Mouse (Mus musculus): Measurements from ENCODE around the gene Luzp2. TPM values are rescaled to one million over a fixed set of nuclear protein-coding genes. Genes with fewer than 3 reads are reported as not detected.

Luzp2 gene
- polyA plus RNA-seq, 1 experiment from 2014 or later: 26.2 TPM

- H3K36me3 ChIP-seq: no peaks in the 10 kb centered on the region
- H3K4me2 ChIP-seq (replicated peaks): no peak overlapping the region
- 92% methylated on average over 10 of the region's 10 CpGs for WGBS
- ATAC-seq (replicated peaks): no peak
- 0 out of 2 replicates have a peak, but pooled peaks cover 6% of the 10 kb centered on the region for H3K4me1 ChIP-seq
- H3K9me3 ChIP-seq: no peaks in the 10 kb centered on the region
- no peak overlapping the region for H3K9ac ChIP-seq (replicated peaks)
- no peak overlapping the region for H3K27ac ChIP-seq (replicated peaks)
- no peaks in the 10 kb centered on the region for H3K27me3 ChIP-seq
- no peak overlapping the region for H3K4me3 ChIP-seq
Measured at GRCm38 (mm10) chr7:55188927-55189326, 353.6 kb downstream of the Luzp2 start.

GRCm38 (mm10) chr7:55189496-55189895 lies 354.2 kb downstream of the Luzp2 start:
- peak overlapping the region; percentile 17; the same call in 1 of the 2 replicates for H3K27ac ChIP-seq (replicated peaks)
- no peak overlapping the region for H3K4me2 ChIP-seq (replicated peaks)
- no peaks in the 10 kb centered on the region for H3K27me3 ChIP-seq
- no peaks in the 10 kb centered on the region for H3K36me3 ChIP-seq
- H3K9ac ChIP-seq (replicated peaks): no peak overlapping the region
- 0 out of 2 replicates have a peak, but pooled peaks cover 6% of the 10 kb centered on the region for H3K4me1 ChIP-seq
- no peaks in the 10 kb centered on the region for H3K9me3 ChIP-seq
- peak; percentile 78 for ATAC-seq (replicated peaks)
- 43% methylated on average over 2 of the region's 2 CpGs for WGBS
- H3K4me3 ChIP-seq: no peak overlapping the region

- Histone ChIP-seq H3K4me2 (replicated peaks) (no peak overlapping the region), H3K27ac (replicated peaks) (no peak overlapping the region), H3K9me3 (no peaks in the 10 kb centered on the region), H3K4me3 (no peak overlapping the region), H3K9ac (replicated peaks) (no peak overlapping the region), H3K27me3 (no peaks in the 10 kb centered on the region), H3K4me1 (0 out of 2 replicates have a peak, but pooled peaks cover 6% of the 10 kb centered on the region), H3K36me3 (no peaks in the 10 kb centered on the region)
- ATAC-seq (replicated peaks): no peak
- 80% methylated on average over 3 of the region's 3 CpGs for WGBS
Measured at GRCm38 (mm10) chr7:55190655-55191054, 355.4 kb downstream of the Luzp2 start.

- Histone ChIP-seq H3K36me3 (no peaks in the 10 kb centered on the region), H3K9ac (replicated peaks) (no peak overlapping the region), H3K27ac (replicated peaks) (no peak overlapping the region), H3K4me2 (replicated peaks) (no peak overlapping the region), H3K4me1 (no peaks in the 10 kb centered on the region), H3K27me3 (no peaks in the 10 kb centered on the region), H3K9me3 (no peaks in the 10 kb centered on the region), H3K4me3 (no peak overlapping the region)
- no peak for ATAC-seq (replicated peaks)
- 94% methylated on average over 2 of the region's 2 CpGs for WGBS
Measured at GRCm38 (mm10) chr7:55198806-55199205, 363.5 kb downstream of the Luzp2 start.

- no peaks in the 10 kb centered on the region for H3K27me3 ChIP-seq
- ATAC-seq (replicated peaks): peak; percentile 55; the same call in 1 of the 2 replicates
- H3K4me1 ChIP-seq: no peaks in the 10 kb centered on the region
- no peak overlapping the region for H3K4me2 ChIP-seq (replicated peaks)
- H3K9me3 ChIP-seq: no peaks in the 10 kb centered on the region
- WGBS: 23% methylated on average over 2 of the region's 2 CpGs
- H3K36me3 ChIP-seq: no peaks in the 10 kb centered on the region
- no peak overlapping the region for H3K4me3 ChIP-seq
- no peak overlapping the region for H3K27ac ChIP-seq (replicated peaks)
- H3K9ac ChIP-seq (replicated peaks): no peak overlapping the region
Measured at GRCm38 (mm10) chr7:55222997-55223396, 387.7 kb downstream of the Luzp2 start.

GRCm38 (mm10) chr7:55229407-55229806 lies 394.1 kb downstream of the Luzp2 start:
- H3K4me2 ChIP-seq (replicated peaks): no peak overlapping the region
- no peak overlapping the region for H3K9ac ChIP-seq (replicated peaks)
- no peaks in the 10 kb centered on the region for H3K4me1 ChIP-seq
- ATAC-seq (replicated peaks): no peak
- no peaks in the 10 kb centered on the region for H3K27me3 ChIP-seq
- no peaks in the 10 kb centered on the region for H3K36me3 ChIP-seq
- no peaks in the 10 kb centered on the region for H3K9me3 ChIP-seq
- H3K27ac ChIP-seq (replicated peaks): no peak overlapping the region
- no peak overlapping the region for H3K4me3 ChIP-seq
